Comparison of ENCODE assay signal across 17 mouse cellular contexts in genomic region chr3:38130088-38130487, GRCm38 (mm10).
DNase-seq lines count a peak whose midpoint lies in the region; ATAC-seq and TF ChIP-seq lines count a peak whose summit lies in the region.
"Had no signal": no experiment of that assay in that cellular context is flagged by ENCODE, and none has a peak within 500 bp of the region (broad histone marks: within the 10 kb centered on the region; RNA-seq: fewer than 3 reads in every experiment).

No protein-coding gene starts in this region.

- peak overlapping the region; percentile 23; the same call in 1 of the 2 replicates for H3K27ac ChIP-seq in kidney, embryonic 16.5 days (ENCODE audit: low read length)
- H3K27ac ChIP-seq in embryonic fibroblast, embryonic 13.5 days (ENCODE audit: insufficient read depth, low read length): 0 out of 2 replicates have a peak overlapping the region, but pooled peaks have one; percentile 19
- H3K27ac ChIP-seq in midbrain, postnatal 0 days (ENCODE audit: low read depth, low read length): no peak overlapping the region
- H3K27ac ChIP-seq: forebrain, embryonic 12.5 days; hindbrain, embryonic 15.5 days had no signal

- no peak for ATAC-seq in kidney, embryonic 16.5 days (ENCODE audit: low FRiP score, low TSS enrichment)
- no peak for ATAC-seq in midbrain, postnatal 0 days (ENCODE audit: low FRiP score)
- ATAC-seq: intestine, embryonic 16.5 days had no signal

- 6% methylated on average over 1 of the region's 1 CpGs for WGBS in kidney, embryonic 16.5 days
- 64% methylated on average over 1 of the region's 1 CpGs for WGBS in midbrain, postnatal 0 days

- H3K4me3 ChIP-seq in kidney, embryonic 16.5 days (ENCODE audit: low read length): no peak overlapping the region
- H3K4me3 ChIP-seq in embryonic fibroblast, embryonic 13.5 days (ENCODE audit: insufficient read depth, low read length): no peak overlapping the region
- H3K4me3 ChIP-seq in midbrain, postnatal 0 days (ENCODE audit: low read depth, low read length): no peak overlapping the region
- H3K4me3 ChIP-seq: forebrain, embryonic 12.5 days; hindbrain, embryonic 15.5 days had no signal

- DNase-seq in kidney, adult 18-20 months: no peak
- DNase-seq in A20 (ENCODE audit: low read depth, low spot score): peak; percentile 63
- peak; percentile 27 to 31 for DNase-seq in B cell, adult 2 months
- no peak for DNase-seq in left cerebral cortex, adult 11 months (ENCODE audit: low spot score)
- DNase-seq in midbrain, postnatal 0 days (ENCODE audit: low spot score): no peak
- DNase-seq: cerebellum, adult 11 months; cerebellum, postnatal 14 days; gastrocnemius, postnatal 14 days; heart, postnatal 10 days; liver; spleen, adult 18-20 months; thymus, postnatal 36 days had no signal

- no peak overlapping the region for H3K9ac ChIP-seq in kidney, embryonic 16.5 days (replicated peaks; ENCODE audit: low read length)
- H3K9ac ChIP-seq in midbrain, postnatal 0 days (replicated peaks; ENCODE audit: low read length, poor library complexity, severe bottlenecking): no peak overlapping the region
- H3K9ac ChIP-seq: forebrain, embryonic 12.5 days; hindbrain, embryonic 15.5 days had no signal

- no peaks in the 10 kb centered on the region for H3K36me3 ChIP-seq in kidney, embryonic 16.5 days (ENCODE audit: insufficient read depth, low read length)
- no peaks in the 10 kb centered on the region for H3K36me3 ChIP-seq in midbrain, postnatal 0 days (ENCODE audit: insufficient read depth, low read length)
- H3K36me3 ChIP-seq: forebrain, embryonic 12.5 days; hindbrain, embryonic 15.5 days had no signal

- H3K4me2 ChIP-seq in kidney, embryonic 16.5 days (replicated peaks; ENCODE audit: low read depth, low read length): no peak overlapping the region
- no peak overlapping the region for H3K4me2 ChIP-seq in midbrain, postnatal 0 days (ENCODE audit: low read depth, low read length, poor library complexity, severe bottlenecking)
- H3K4me2 ChIP-seq: forebrain, embryonic 12.5 days; hindbrain, embryonic 15.5 days had no signal

- TF ChIP-seq CTCF in embryonic fibroblast, embryonic 13.5 days (IDR thresholded peaks at IDR 0.05; ENCODE audit: borderline replicate concordance, insufficient read depth, low read length): no peak
- no peak for TF ChIP-seq CTCF in midbrain, postnatal 0 days (IDR thresholded peaks at IDR 0.05)

- H3K27me3 ChIP-seq in kidney, embryonic 16.5 days (ENCODE audit: insufficient read depth, low read length): no peaks in the 10 kb centered on the region
- no peaks in the 10 kb centered on the region for H3K27me3 ChIP-seq in midbrain, postnatal 0 days (ENCODE audit: insufficient read depth, low read length)
- H3K27me3 ChIP-seq: forebrain, embryonic 12.5 days; hindbrain, embryonic 15.5 days had no signal

- peaks cover 37% of the 10 kb centered on the region for H3K4me1 ChIP-seq in kidney, embryonic 16.5 days (ENCODE audit: insufficient read depth, low read length)
- no peaks in the 10 kb centered on the region; the same call in 1 of the 2 replicates for H3K4me1 ChIP-seq in embryonic fibroblast, embryonic 13.5 days (ENCODE audit: control insufficient read depth, insufficient read depth, low read length)
- H3K4me1 ChIP-seq in midbrain, postnatal 0 days (ENCODE audit: insufficient read depth, low read length): no peaks in the 10 kb centered on the region
- H3K4me1 ChIP-seq: forebrain, embryonic 12.5 days; hindbrain, embryonic 15.5 days had no signal

- peaks cover 8% of the 10 kb centered on the region; the same call in 1 of the 2 replicates for H3K9me3 ChIP-seq in kidney, embryonic 16.5 days (ENCODE audit: low read length)
- H3K9me3 ChIP-seq in midbrain, postnatal 0 days (ENCODE audit: low read length): no peaks in the 10 kb centered on the region
- H3K9me3 ChIP-seq: forebrain, embryonic 12.5 days; hindbrain, embryonic 15.5 days had no signal

- TF ChIP-seq POLR2A in embryonic fibroblast, embryonic 13.5 days (IDR thresholded peaks at IDR 0.05; ENCODE audit: low read depth, low read length): no peak

Comparison
In these comparisons a context has a peak if more than half of its experiments do, and no peak if none do; other contexts are left out.
1. DNase-seq: peak in A20 (single experiment) and B cell, adult 2 months (2 of 2); none in kidney, adult 18-20 months (single experiment), left cerebral cortex, adult 11 months (single experiment) and midbrain, postnatal 0 days (single experiment).